Mouse (Mus musculus) limb, embryonic 15.5 days (tissue): ENCODE data around the gene Prr15l. TPM values are rescaled to one million over a fixed set of nuclear protein-coding genes. Genes with fewer than 3 reads are reported as not detected.

Source experiments
- ATAC-seq: fragments of 200-750 bp; cut with Nextera tagmentation; 2 replicates; pipeline ENCODE4 v1.8.0; 2017; ENCODE audit warnings: low read depth, moderate TSS enrichment; ENCODE audit not compliant: insufficient number of reproducible peaks, low FRiP score, low TSS enrichment
- H3K27ac ChIP-seq: fragments of 300-500 bp; sonication (generic); 2 replicates; pipeline ENCODE4 v1.5.1; 2015; ENCODE audit warnings: moderate library complexity, mild to moderate bottlenecking, inconsistent platforms
- H3K27me3 ChIP-seq: fragments of 300-500 bp; sonication (generic); 2 replicates; pipeline ENCODE4 v1.6.1; 2015; ENCODE audit warnings: inconsistent platforms
- H3K36me3 ChIP-seq: fragments of 300-500 bp; sonication (generic); 2 replicates; pipeline ENCODE4 v1.6.1; 2015; ENCODE audit warnings: inconsistent platforms
- H3K4me1 ChIP-seq: fragments of 300-500 bp; sonication (generic); 2 replicates; pipeline ENCODE4 v1.6.1; 2015; ENCODE audit warnings: inconsistent platforms
- H3K4me2 ChIP-seq: fragments of 300-500 bp; sonication (generic); 2 replicates; pipeline ENCODE4 v1.6.1; 2015; ENCODE audit warnings: mild to moderate bottlenecking, inconsistent platforms
- H3K4me3 ChIP-seq: fragments of 300-500 bp; sonication (generic); 2 replicates; pipeline ENCODE4 v1.5.1; 2015; ENCODE audit warnings: mild to moderate bottlenecking, inconsistent platforms
- H3K9ac ChIP-seq: fragments of 300-500 bp; sonication (generic); 2 replicates; pipeline ENCODE4 v1.6.1; 2015; ENCODE audit warnings: inconsistent platforms
- H3K9me3 ChIP-seq: fragments of 300-500 bp; sonication (generic); 2 replicates; pipeline ENCODE4 v1.6.1; 2016; ENCODE audit warnings: inconsistent platforms
- WGBS: fragments of 180-500 bp; shearing (Covaris S2); methylation state at CpG from one replicate; pipeline ENCODE4 v1.1.7; 2015; 5-methylcytosine and 5-hydroxymethylcytosine counted together
- polyA plus RNA-seq: library from polyadenylated mRNA; unstranded; fragments of >200 nt; fragmentation: Nextera tagmentation; extraction: Ambion mirVana; gene quantifications from 2 replicates; pipeline ENCODE4 v1.2.1, GENCODE M21; 2015

The Prr15l gene
- polyA plus RNA-seq, 1 experiment from 2014 or later = 3.6 TPM

DNA sequence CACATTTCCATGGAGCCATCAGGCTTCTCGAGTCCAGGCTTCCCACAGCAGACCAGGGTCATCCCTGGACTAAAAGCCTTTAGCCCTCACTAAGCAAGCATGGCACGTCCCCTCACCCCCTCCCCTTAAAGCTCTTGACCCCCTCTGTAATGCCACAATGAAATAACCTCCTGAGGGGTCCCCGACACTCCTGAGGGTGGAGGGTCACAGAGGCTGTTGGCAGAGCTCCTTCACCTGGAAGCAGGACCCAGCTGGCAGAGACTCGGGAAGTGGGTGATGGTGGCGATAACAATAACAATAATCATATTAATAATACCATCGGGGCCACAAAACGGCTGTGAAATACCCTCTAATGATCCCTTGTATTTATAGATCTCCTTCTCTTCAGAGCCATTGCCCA lies 55.0 kb downstream of the Prr15l start, which contains the start of gene Sp2:
Gene Sp2 (minus strand): TSS at position 101 of the 400 bp plus-strand sequence.
- Histone ChIP-seq H3K9me3 (no peaks in the 10 kb centered on the region), H3K9ac (no peak within 1 kb of the TSS), H3K36me3 (no peaks in the 10 kb centered on the region), H3K27ac (no peak within 1 kb of the TSS), H3K4me3 (no peak within 1 kb of the TSS), H3K4me2 (0 out of 2 replicates have a peak within 1 kb of the TSS, but pooled peaks have one; percentile 20), H3K4me1 (peaks cover 34% of the 10 kb centered on the region), H3K27me3 (peaks cover 15% of the 10 kb centered on the region)
- WGBS = 58% methylated on average over 7 of the region's 7 CpGs
- ATAC-seq = no peak

DNA sequence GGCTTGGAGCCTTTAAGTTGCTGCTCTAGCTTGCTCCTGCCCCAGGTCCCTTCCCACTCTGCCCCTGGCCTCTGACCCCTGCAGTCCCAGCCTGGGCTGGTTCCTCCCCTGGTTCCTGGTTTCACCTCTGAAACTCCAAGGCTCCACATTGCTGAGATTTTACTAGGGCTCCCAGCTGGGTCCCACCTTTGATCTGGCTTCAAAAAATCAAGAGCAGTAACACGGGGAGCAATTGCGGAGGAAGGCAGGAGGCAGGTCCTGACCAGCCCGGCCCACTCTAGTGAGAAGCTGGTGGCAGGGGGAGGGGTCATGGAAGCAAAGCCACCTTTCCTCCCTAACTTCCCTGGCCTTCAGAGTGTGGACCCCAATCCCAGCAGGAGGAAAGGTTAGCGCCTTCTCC lies 57.0 kb downstream of the Prr15l start:
- Histone ChIP-seq H3K27me3 (peaks cover 29% of the 10 kb centered on the region), H3K36me3 (no peaks in the 10 kb centered on the region), H3K4me3 (no peak overlapping the region), H3K27ac (no peak overlapping the region), H3K9me3 (no peaks in the 10 kb centered on the region), H3K4me2 (no peak overlapping the region), H3K9ac (no peak overlapping the region), H3K4me1 (peaks cover 35% of the 10 kb centered on the region)
- no peak for ATAC-seq
- 16% methylated on average over 4 of the region's 4 CpGs for WGBS

DNA sequence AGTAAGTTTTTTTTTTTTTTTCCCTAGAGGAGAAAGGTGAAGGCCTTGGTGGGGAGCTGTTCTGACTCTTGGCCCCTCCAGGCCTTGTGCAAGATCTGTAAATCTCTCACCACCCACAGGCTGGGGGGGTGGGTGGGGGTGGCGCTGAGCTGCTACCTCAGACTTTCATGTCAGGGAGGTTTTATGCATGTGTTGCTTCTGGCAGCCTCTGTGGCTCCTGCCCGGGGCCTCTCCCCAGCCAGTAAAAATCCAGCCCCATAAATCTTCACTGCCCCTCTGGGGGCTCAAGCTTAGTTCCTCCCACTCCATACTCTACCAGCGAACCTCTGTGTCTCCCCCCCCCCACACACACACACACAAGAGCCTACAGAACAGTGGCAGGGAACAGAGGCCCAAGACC lies 58.6 kb downstream of the Prr15l start:
- Histone ChIP-seq H3K4me2 (0 out of 2 replicates have a peak overlapping the region, but pooled peaks have one; percentile 6), H3K9ac (no peak overlapping the region), H3K4me3 (no peak overlapping the region), H3K27ac (no peak overlapping the region), H3K4me1 (peaks cover 35% of the 10 kb centered on the region), H3K9me3 (no peaks in the 10 kb centered on the region), H3K36me3 (no peaks in the 10 kb centered on the region), H3K27me3 (peaks cover 29% of the 10 kb centered on the region)
- peak; percentile 40; the same call in 1 of the 2 replicates for ATAC-seq
- 5% methylated on average over 3 of the region's 3 CpGs for WGBS

Other genes with a start within 250 kb of the Prr15l start
- 20.9 and 22.1 TPM in 2 replicates for gene Snx11, start 150.5 kb upstream of the Prr15l start, polyA plus RNA-seq
- 89.3 and 101 TPM in 2 replicates for gene Cbx1, start 139.0 kb upstream of the Prr15l start, polyA plus RNA-seq
- gene Nfe2l1, start 98.1 kb upstream of the Prr15l start, polyA plus RNA-seq = 75.6 and 81.1 TPM in 2 replicates
- 203 and 213 TPM in 2 replicates for gene Copz2, start 78.2 kb upstream of the Prr15l start, polyA plus RNA-seq
- gene Cdk5rap3, start 11.6 kb upstream of the Prr15l start, polyA plus RNA-seq = 76.2 and 87.4 TPM in 2 replicates
- 33.6 and 37.6 TPM in 2 replicates for gene Pnpo, start 15.9 kb downstream of the Prr15l start, polyA plus RNA-seq
- gene Sp2, start 54.9 kb downstream of the Prr15l start, polyA plus RNA-seq = 15.1 and 16.8 TPM in 2 replicates
- gene Sp6, start 85.3 kb downstream of the Prr15l start, polyA plus RNA-seq = 27.1 and 30.4 TPM in 2 replicates
- gene Scrn2, start 101.8 kb downstream of the Prr15l start, polyA plus RNA-seq = 22.7 and 23.8 TPM in 2 replicates
- 0.54 and 0.65 TPM in 2 replicates for gene Lrrc46, start 113.3 kb downstream of the Prr15l start, polyA plus RNA-seq
- 79.5 and 84.7 TPM in 2 replicates for gene Mrpl10, start 113.5 kb downstream of the Prr15l start, polyA plus RNA-seq
- gene Osbpl7, start 122.5 kb downstream of the Prr15l start, polyA plus RNA-seq = 8.9 and 9.9 TPM in 2 replicates
- gene Tbx21, start 187.2 kb downstream of the Prr15l start, polyA plus RNA-seq = 0.14 TPM in 1 of 2 replicates, not detected in the other
- 6.8 and 7.8 TPM in 2 replicates for gene Tbkbp1, start 223.4 kb downstream of the Prr15l start, polyA plus RNA-seq